Mouse (Mus musculus): Measurements from ENCODE around the gene Gm10251. TPM values are rescaled to one million over a fixed set of nuclear protein-coding genes. Genes with fewer than 3 reads are reported as not detected.
"Not testable (repeated sequence)": the region's sequence is repeated elsewhere in the genome, so short reads cannot be mapped to it uniquely, and the experiment has no call there.

The Gm10251 gene
- total RNA-seq (2015; ENCODE audit: low replicate concordance) = not detected in 2 replicates
- not detected in 2 replicates for total RNA-seq (2017; ENCODE audit: low replicate concordance)

DNA sequence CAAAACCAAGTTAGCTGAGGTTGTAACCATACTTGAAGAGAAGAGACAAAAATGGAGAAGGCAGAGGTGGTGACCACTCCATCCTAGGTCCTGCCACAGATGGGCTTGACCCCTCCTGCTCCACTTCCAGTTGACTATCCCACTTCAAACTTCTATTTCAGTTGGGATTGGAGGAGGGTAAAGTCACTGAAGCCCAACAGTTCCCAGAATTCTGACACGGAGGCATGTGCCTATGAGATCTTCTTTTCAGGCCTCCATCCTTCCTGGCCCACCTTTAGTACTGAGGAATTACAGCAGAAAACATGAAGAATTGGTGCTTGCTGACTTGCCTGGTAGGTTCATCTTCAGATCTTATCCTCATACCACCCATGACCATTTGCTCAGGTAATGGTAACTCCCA is at the start of gene Gm10251:
Gene Gm10251 (minus strand): TSS at position 101 of the 400 bp plus-strand sequence.
- ATAC-seq (replicated peaks; ENCODE audit: low FRiP score, poor library complexity, severe bottlenecking) = not testable (repeated sequence)

DNA sequence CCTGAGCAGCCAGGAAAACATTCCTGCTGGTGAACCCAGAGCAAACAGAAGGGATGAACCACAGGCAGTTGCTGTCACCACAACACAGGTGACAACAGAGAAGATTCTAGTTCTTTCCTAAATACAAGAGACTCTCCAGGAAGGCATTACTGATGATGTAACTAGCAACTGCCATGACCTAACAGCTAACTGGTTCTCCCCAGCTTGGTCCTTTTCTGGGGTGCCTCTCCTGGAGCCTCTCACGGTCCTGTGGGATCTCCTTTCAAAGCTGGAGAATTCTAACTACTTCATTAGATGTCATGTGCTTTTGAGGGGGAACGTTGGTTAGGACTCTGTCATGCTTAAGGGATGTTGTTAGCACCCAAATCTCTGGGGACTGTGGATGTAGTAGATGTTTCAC is 36.2 kb upstream of the Gm10251 start, which contains the start of gene Gm8050:
Gene Gm8050 (minus strand): TSS at position 101 of the 400 bp plus-strand sequence.
- not testable (repeated sequence) for ATAC-seq (replicated peaks; ENCODE audit: low FRiP score, poor library complexity, severe bottlenecking)

DNA sequence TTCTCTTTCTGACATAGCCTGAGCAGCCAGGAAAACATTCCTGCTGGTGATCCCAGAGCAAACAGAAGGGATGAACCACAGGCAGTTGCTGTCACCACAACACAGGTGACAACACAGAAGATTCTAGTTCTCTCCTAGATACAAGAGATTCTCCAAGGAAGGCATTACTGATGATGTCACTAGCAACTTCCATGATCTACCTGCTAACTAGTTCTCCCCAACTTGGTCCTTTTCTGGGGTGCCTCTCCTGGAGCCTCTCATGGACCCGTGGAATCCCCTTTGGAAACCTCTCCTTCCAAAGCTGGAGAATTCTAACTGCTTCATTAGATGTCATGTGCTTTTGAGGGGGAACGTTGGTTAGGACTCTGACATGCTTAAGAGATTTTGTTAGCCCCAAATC is 61.7 kb downstream of the Gm10251 start, which contains the start of gene Gm3460:
Gene Gm3460 (minus strand): TSS at position 101 of the 400 bp plus-strand sequence.
- ATAC-seq (replicated peaks; ENCODE audit: low FRiP score, poor library complexity, severe bottlenecking) = not testable (repeated sequence)

DNA sequence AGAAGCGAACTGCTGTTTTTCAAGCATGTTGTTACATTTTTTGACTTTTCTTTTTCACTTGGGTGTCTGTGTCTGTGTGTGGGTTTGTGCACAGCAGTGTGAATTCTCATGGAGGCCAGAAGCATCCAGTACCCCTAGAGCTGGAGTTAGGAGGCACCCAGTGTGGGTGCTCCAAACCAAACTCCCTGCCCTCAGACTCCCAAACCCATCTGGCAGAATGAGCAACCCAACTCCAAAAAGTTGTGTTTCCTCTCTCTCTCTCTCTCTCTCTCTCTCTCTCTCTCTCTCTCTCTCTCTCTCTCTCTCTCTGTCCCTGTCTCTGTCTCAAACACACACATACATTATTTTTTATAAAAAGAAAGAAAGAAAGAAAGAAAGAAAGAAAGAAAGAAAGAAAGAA is 77.5 kb downstream of the Gm10251 start:
- not testable (repeated sequence) for ATAC-seq (replicated peaks; ENCODE audit: low FRiP score, poor library complexity, severe bottlenecking)

DNA sequence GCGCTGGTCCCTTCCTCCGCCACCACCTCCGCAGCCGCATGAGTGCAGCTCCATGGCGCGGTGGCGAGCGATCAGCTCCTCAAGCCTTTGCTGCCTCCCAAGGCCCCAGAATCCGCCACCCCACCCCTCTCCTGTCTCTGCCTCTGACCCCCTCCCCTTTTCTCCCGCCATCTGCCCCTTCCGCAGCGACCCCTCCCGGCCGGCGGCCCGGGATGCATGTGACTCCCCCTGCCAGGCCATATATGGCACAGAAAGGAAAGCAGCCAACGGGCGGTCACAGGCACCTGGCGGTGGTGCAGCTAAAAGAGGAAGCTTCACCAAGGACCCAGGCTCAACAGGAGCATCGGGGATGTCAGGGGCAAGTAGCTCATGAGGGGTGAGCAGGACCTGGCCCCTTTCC is 79.0 kb downstream of the Gm10251 start:
- ATAC-seq (replicated peaks; ENCODE audit: low FRiP score, poor library complexity, severe bottlenecking) = not testable (repeated sequence)

DNA sequence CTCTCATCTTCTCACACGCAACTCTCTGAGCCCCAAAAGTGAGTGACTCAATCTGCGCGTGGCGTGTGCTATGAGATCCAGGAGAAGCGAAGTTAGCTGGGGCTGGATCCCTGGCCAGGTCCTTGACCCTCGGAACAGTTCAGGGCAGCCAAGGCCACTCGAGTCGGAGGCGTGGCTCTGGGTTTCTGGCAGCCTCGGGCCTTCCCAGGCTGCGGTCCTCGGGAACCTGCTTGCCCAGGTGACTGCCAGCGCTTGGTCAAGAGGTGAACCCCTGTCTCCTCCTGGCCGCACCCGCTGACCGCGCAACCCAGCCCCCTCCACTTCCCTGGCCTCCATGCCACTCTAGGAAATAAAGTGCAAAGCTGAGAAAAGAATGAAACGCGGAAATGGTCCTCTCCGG is 79.4 kb downstream of the Gm10251 start:
- ATAC-seq (replicated peaks; ENCODE audit: low FRiP score, poor library complexity, severe bottlenecking) = not testable (repeated sequence)

DNA sequence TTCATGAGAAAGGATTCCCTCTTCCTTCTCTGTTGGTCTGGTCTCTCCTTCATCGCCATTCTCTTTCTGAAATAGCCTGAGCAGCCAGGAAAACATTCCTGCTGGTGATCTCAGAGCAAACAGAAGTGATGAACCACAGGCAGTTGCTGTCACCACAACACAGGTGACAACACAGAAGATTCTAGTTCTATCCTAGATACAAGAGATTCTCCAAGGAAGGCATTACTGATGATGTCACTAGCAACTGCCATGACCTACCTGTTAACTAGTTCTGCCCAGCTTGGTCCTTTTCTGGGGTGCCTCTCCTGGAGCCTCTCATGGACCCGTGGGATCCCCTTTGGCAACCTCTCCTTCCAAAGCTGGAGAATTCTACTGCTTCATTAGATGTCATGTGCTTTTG is 93.5 kb downstream of the Gm10251 start, which contains the start of gene Gm3629:
Gene Gm3629 (minus strand): TSS at position 101 of the 400 bp plus-strand sequence.
- ATAC-seq (replicated peaks; ENCODE audit: low FRiP score, poor library complexity, severe bottlenecking) = not testable (repeated sequence)

Other genes starting within 250 kb of the Gm10251 start
- gene Gm3594, start 239.6 kb downstream of the Gm10251 start, total RNA-seq (2015; ENCODE audit: low replicate concordance) = not detected in 2 replicates
- not detected in 2 replicates for gene Gm3594, start 239.6 kb downstream of the Gm10251 start, total RNA-seq (2017; ENCODE audit: low replicate concordance)
- not detected in 2 replicates for gene Gm8356, start 146.9 kb downstream of the Gm10251 start, total RNA-seq (2015; ENCODE audit: low replicate concordance)
- gene Gm8356, start 146.9 kb downstream of the Gm10251 start, total RNA-seq (2017; ENCODE audit: low replicate concordance) = not detected in 2 replicates
- not detected in 2 replicates for gene Gm3629, start 93.6 kb downstream of the Gm10251 start, total RNA-seq (2015; ENCODE audit: low replicate concordance)
- not detected in 2 replicates for gene Gm3629, start 93.6 kb downstream of the Gm10251 start, total RNA-seq (2017; ENCODE audit: low replicate concordance)
- not detected in 2 replicates for gene Gm3460, start 61.8 kb downstream of the Gm10251 start, total RNA-seq (2015; ENCODE audit: low replicate concordance)
- gene Gm3460, start 61.8 kb downstream of the Gm10251 start, total RNA-seq (2017; ENCODE audit: low replicate concordance) = not detected in 2 replicates
- not detected in 2 replicates for gene Gm8050, start 36.1 kb upstream of the Gm10251 start, total RNA-seq (2015; ENCODE audit: low replicate concordance)
- not detected in 2 replicates for gene Gm8050, start 36.1 kb upstream of the Gm10251 start, total RNA-seq (2017; ENCODE audit: low replicate concordance)
- gene Gm3636, start 58.2 kb upstream of the Gm10251 start, total RNA-seq (2015; ENCODE audit: low replicate concordance) = not detected in 2 replicates
- not detected in 2 replicates for gene Gm3636, start 58.2 kb upstream of the Gm10251 start, total RNA-seq (2017; ENCODE audit: low replicate concordance)
- gene Gm8362, start 90.2 kb upstream of the Gm10251 start, total RNA-seq (2015; ENCODE audit: low replicate concordance) = not detected in 2 replicates
- gene Gm8362, start 90.2 kb upstream of the Gm10251 start, total RNA-seq (2017; ENCODE audit: low replicate concordance) = not detected in 2 replicates
- gene Gm3642, start 156.1 kb upstream of the Gm10251 start, total RNA-seq (2015; ENCODE audit: low replicate concordance) = not detected in 2 replicates
- gene Gm3642, start 156.1 kb upstream of the Gm10251 start, total RNA-seq (2017; ENCODE audit: low replicate concordance) = not detected in 2 replicates
- not detected in 2 replicates for gene Gm3667, start 205.8 kb upstream of the Gm10251 start, total RNA-seq (2015; ENCODE audit: low replicate concordance)
- gene Gm3667, start 205.8 kb upstream of the Gm10251 start, total RNA-seq (2017; ENCODE audit: low replicate concordance) = not detected in 2 replicates